Mouse (Mus musculus): ENCODE results near the gene Rela. TPM values are rescaled to one million over a fixed set of nuclear protein-coding genes. Genes with fewer than 3 reads are reported as not detected.
A peak's percentile ranks its signal among the peaks of the same experiment; 100 is the strongest.

Gene Rela
- polyA plus RNA-seq, 1 experiment from 2014 or later, result 30.0 TPM

GRCm38 (mm10) chr19:5653969-5654719 is 16.9 kb downstream of the Rela start:
- peak; percentile 66; the same call in 1 of the 2 replicates for ATAC-seq (ENCODE audit: low FRiP score, low TSS enrichment)
- peak overlapping the region; percentile 36 for H3K4me3 ChIP-seq (replicated peaks; ENCODE audit: low read depth, low read length)
- DNase-seq, result peak; percentile 68
- H3K9ac ChIP-seq (replicated peaks; ENCODE audit: low read length), result peak overlapping the region; percentile 44
- no peak overlapping the region for H3K27ac ChIP-seq (replicated peaks; ENCODE audit: low read depth, low read length)
- 0 out of 2 replicates have a peak, but pooled peaks cover 5% of the 10 kb centered on the region for H3K36me3 ChIP-seq (ENCODE audit: control insufficient read depth, insufficient read depth, low read length)
- H3K4me2 ChIP-seq (ENCODE audit: low read length), result peak overlapping the region; percentile 65
- WGBS, result 3% methylated on average over 62 of the region's 62 CpGs
- H3K9me3 ChIP-seq (ENCODE audit: control insufficient read depth, low read length), result no peaks in the 10 kb centered on the region
- peaks cover 28% of the 10 kb centered on the region for H3K27me3 ChIP-seq (ENCODE audit: control insufficient read depth, insufficient read depth, low read length)
- peaks cover 10% of the 10 kb centered on the region for H3K4me1 ChIP-seq (ENCODE audit: control insufficient read depth, insufficient read depth, low read length)

GRCm38 (mm10) chr19:5654720-5655298 is 17.5 kb downstream of the Rela start:
- Histone ChIP-seq H3K4me3 (replicated peaks; ENCODE audit: low read depth, low read length) (peak overlapping the region; percentile 36), H3K27me3 (ENCODE audit: control insufficient read depth, insufficient read depth, low read length) (peaks cover 28% of the 10 kb centered on the region), H3K4me2 (ENCODE audit: low read length) (peak overlapping the region; percentile 65), H3K36me3 (ENCODE audit: control insufficient read depth, insufficient read depth, low read length) (0 out of 2 replicates have a peak, but pooled peaks cover 5% of the 10 kb centered on the region), H3K4me1 (ENCODE audit: control insufficient read depth, insufficient read depth, low read length) (peaks cover 10% of the 10 kb centered on the region), H3K27ac (replicated peaks; ENCODE audit: low read depth, low read length) (no peak overlapping the region), H3K9me3 (ENCODE audit: control insufficient read depth, low read length) (no peaks in the 10 kb centered on the region), H3K9ac (replicated peaks; ENCODE audit: low read length) (peak overlapping the region; percentile 44)
- ATAC-seq (ENCODE audit: low FRiP score, low TSS enrichment) (0 out of 2 replicates have a peak, but pooled peaks have one; percentile 6), DNase-seq (peak; percentile 33)
- 6% methylated on average over 43 of the region's 43 CpGs for WGBS

DNA sequence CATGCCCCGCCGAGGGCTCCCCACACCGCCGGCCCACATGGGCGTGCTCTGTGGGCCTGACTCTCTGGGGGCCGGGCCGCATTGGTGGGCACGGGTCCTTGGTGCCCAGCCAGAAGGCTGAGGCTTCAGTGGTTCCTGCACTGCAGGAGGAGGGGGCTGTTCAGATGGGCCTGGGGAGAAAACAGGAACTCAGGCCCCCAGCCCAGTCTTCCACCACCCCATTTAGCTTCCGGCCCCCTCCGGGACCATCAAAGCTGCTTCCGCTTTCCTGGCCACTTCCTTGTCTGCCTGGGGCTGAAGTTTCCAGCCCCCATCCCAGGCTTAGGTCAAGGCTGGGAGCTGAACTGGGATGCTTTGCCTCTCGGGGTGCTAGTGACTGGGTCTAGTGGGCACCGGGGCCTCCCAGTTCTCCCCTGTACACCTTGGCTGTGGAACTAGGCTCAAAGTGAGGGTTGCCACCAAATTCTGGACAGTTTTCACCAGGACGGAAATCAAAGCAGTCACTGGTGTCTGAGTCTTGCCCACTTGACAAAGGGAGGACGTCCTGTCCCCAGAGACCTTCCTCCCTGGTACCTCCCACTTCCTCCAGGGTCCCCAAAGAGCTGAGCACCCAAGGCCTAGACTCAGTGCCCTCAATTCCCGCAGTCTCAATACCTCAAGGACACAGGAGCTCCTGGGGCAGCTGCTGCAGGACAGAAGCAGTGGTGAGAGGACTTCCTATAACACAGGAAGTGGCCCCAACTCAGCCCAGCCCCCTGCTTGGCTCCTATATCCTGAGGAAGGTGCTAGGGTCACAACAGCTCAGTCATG is 23.9 kb downstream of the Rela start:
- Histone ChIP-seq H3K4me2 (ENCODE audit: low read length) (no peak overlapping the region), H3K4me1 (ENCODE audit: control insufficient read depth, insufficient read depth, low read length) (peaks cover 4% of the 10 kb centered on the region), H3K27ac (replicated peaks; ENCODE audit: low read depth, low read length) (no peak overlapping the region), H3K9ac (replicated peaks; ENCODE audit: low read length) (no peak overlapping the region), H3K27me3 (ENCODE audit: control insufficient read depth, insufficient read depth, low read length) (no peaks in the 10 kb centered on the region), H3K4me3 (replicated peaks; ENCODE audit: low read depth, low read length) (no peak overlapping the region), H3K36me3 (ENCODE audit: control insufficient read depth, insufficient read depth, low read length) (peaks cover 17% of the 10 kb centered on the region), H3K9me3 (ENCODE audit: control insufficient read depth, low read length) (no peaks in the 10 kb centered on the region)
- no peak for DNase-seq
- ATAC-seq (ENCODE audit: low FRiP score, low TSS enrichment), result no peak
- 91% methylated on average over 16 of the region's 16 CpGs for WGBS

DNA sequence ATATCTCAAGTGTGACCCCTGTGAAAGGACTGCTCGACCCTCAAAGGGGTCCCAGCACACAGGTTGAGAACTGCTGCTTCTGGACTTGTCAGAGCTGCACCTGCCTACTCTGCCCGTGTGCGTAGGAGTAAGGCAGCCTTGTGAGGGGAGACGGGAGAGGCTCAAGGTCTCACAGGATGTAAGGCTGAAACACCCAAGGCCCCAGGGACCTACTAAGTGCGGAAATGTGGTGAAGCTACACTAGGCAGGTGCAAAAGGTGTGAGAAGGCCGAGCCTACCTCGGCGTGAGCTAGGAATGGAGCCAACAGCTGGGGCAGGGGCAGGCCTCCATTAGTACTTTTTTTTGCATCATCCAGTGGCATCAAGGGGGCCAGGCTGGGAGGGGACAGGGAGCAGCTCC is 25.0 kb downstream of the Rela start:
- Histone ChIP-seq H3K4me3 (replicated peaks; ENCODE audit: low read depth, low read length) (no peak overlapping the region), H3K4me2 (ENCODE audit: low read length) (peak overlapping the region; percentile 53), H3K9me3 (ENCODE audit: control insufficient read depth, low read length) (no peaks in the 10 kb centered on the region), H3K27ac (replicated peaks; ENCODE audit: low read depth, low read length) (no peak overlapping the region), H3K9ac (replicated peaks; ENCODE audit: low read length) (peak overlapping the region; percentile 29; the same call in 1 of the 2 replicates), H3K4me1 (ENCODE audit: control insufficient read depth, insufficient read depth, low read length) (peaks cover 4% of the 10 kb centered on the region), H3K27me3 (ENCODE audit: control insufficient read depth, insufficient read depth, low read length) (no peaks in the 10 kb centered on the region), H3K36me3 (ENCODE audit: control insufficient read depth, insufficient read depth, low read length) (peaks cover 29% of the 10 kb centered on the region)
- DNase-seq, result no peak
- 81% methylated on average over 8 of the region's 8 CpGs for WGBS
- ATAC-seq (ENCODE audit: low FRiP score, low TSS enrichment), result no peak

GRCm38 (mm10) chr19:5662981-5663913 is 26.0 kb downstream of the Rela start, which contains the start of gene Sipa1:
Gene Sipa1, minus strand, starts transcription at chr19:5663707.
- WGBS, result 1% methylated on average over 32 of the region's 32 CpGs

DNA sequence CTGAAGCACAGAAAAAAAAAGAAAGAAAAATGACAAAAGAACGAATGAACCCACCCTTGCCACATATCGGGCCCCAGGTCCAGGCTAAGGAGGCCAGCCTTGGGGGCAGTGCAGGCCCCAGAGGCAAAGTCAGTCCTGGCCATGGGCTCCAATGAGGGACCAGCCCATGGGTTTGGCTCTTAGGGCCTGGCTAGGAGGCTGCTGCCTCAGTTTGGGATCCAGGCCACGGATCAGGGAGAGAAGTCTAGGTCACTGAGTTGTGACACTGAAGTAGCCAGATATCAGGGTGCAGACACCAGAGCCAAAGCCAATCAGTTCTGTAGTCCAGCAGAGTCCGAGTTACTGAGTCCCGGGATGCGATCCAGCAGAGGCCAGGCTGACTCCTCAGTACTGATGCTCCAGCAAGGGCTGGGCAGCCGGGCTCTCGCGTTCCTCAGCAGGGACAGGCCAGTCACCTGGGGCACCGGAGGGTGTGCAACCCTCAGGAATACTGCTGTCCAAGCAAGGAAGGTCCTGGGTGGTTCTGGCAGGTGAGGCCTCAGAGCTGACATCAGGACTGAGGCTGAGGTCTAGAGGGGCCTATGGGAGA is 27.5 kb downstream of the Rela start:
- peaks cover 52% of the 10 kb centered on the region for H3K36me3 ChIP-seq (ENCODE audit: control insufficient read depth, insufficient read depth, low read length)
- WGBS, result 95% methylated on average over 10 of the region's 10 CpGs

More at GRCm38 (mm10) chr19:5662981-5663913, 26.0 kb downstream of the Rela start, which contains the start of gene Sipa1:
- peak within 1 kb of the TSS; percentile 57 for H3K27ac ChIP-seq (replicated peaks; ENCODE audit: low read depth, low read length)
- H3K4me3 ChIP-seq (replicated peaks; ENCODE audit: low read depth, low read length), result peak within 1 kb of the TSS; percentile 30
- H3K4me2 ChIP-seq (ENCODE audit: low read length), result peak within 1 kb of the TSS; percentile 53
- H3K4me1 ChIP-seq (ENCODE audit: control insufficient read depth, insufficient read depth, low read length), result peaks cover 4% of the 10 kb centered on the region
- DNase-seq, result peak; percentile 82
- ATAC-seq (ENCODE audit: low FRiP score, low TSS enrichment), result peak; percentile 81
- no peaks in the 10 kb centered on the region for H3K27me3 ChIP-seq (ENCODE audit: control insufficient read depth, insufficient read depth, low read length)
- peak within 1 kb of the TSS; percentile 40; the same call in 1 of the 2 replicates for H3K9ac ChIP-seq (replicated peaks; ENCODE audit: low read length)
- H3K9me3 ChIP-seq (ENCODE audit: control insufficient read depth, low read length), result no peaks in the 10 kb centered on the region
- H3K36me3 ChIP-seq (ENCODE audit: control insufficient read depth, insufficient read depth, low read length), result peaks cover 37% of the 10 kb centered on the region

GRCm38 (mm10) chr19:5665465-5665864 is 28.2 kb downstream of the Rela start:
- Histone ChIP-seq H3K36me3 (ENCODE audit: control insufficient read depth, insufficient read depth, low read length) (peaks cover 59% of the 10 kb centered on the region), H3K27me3 (ENCODE audit: control insufficient read depth, insufficient read depth, low read length) (no peaks in the 10 kb centered on the region), H3K9me3 (ENCODE audit: control insufficient read depth, low read length) (no peaks in the 10 kb centered on the region), H3K4me1 (ENCODE audit: control insufficient read depth, insufficient read depth, low read length) (peaks cover 4% of the 10 kb centered on the region), H3K9ac (replicated peaks; ENCODE audit: low read length) (no peak overlapping the region), H3K4me2 (ENCODE audit: low read length) (no peak overlapping the region), H3K27ac (replicated peaks; ENCODE audit: low read depth, low read length) (no peak overlapping the region), H3K4me3 (replicated peaks; ENCODE audit: low read depth, low read length) (no peak overlapping the region)
- WGBS, result 90% methylated on average over 15 of the region's 15 CpGs
- ATAC-seq (ENCODE audit: low FRiP score, low TSS enrichment) (no peak), DNase-seq (no peak)

More for the DNA sequence above, 27.5 kb downstream of the Rela start:
- Histone ChIP-seq H3K4me2 (ENCODE audit: low read length) (no peak overlapping the region), H3K4me1 (ENCODE audit: control insufficient read depth, insufficient read depth, low read length) (peaks cover 4% of the 10 kb centered on the region), H3K9me3 (ENCODE audit: control insufficient read depth, low read length) (no peaks in the 10 kb centered on the region), H3K27ac (replicated peaks; ENCODE audit: low read depth, low read length) (no peak overlapping the region), H3K27me3 (ENCODE audit: control insufficient read depth, insufficient read depth, low read length) (no peaks in the 10 kb centered on the region), H3K9ac (replicated peaks; ENCODE audit: low read length) (no peak overlapping the region), H3K4me3 (replicated peaks; ENCODE audit: low read depth, low read length) (no peak overlapping the region)
- no peak for DNase-seq
- ATAC-seq (ENCODE audit: low FRiP score, low TSS enrichment), result no peak
